Mouse (Mus musculus): ENCODE measurements around the gene Esyt2.

Gene Esyt2

DNA sequence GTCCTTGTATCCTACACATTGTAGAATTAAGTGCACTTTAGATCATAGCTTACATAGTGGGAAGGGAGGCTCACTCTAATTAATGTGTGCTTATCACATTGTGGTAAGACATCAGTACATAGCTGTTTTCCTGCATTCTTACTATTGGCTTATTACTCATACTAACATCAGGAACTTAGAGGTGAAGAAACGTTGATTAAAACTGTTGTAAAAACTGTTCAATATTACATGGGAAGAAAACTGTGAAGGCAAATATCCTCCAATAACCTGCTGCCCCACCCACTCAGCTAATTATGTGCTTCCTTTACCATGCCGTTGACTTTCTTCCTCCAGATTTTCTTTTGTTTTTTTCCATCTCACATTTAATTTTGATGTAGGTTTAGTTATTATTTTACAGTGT is 87.9 kb downstream of the Esyt2 start:
- DNase-seq, result no peak

DNA sequence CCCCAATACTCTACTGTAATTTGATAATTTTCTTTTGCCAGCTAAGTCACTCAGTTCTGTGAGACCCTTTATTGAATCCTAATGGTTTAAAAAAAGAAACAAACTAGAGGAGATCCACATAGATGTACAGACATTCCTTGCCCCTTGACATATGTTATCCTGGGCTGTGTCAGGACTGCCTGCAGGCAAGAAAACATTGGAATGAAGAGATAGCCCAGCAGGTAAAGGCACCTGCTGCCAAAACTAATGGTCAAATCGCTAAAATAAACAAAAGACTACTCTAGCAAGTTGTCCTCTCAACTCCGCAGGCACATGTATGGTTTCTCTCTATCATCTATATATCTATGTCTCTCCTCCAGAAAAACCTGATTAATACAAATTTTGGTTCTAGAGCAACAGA is 102.1 kb downstream of the Esyt2 start:
- DNase-seq, result no peak

DNA sequence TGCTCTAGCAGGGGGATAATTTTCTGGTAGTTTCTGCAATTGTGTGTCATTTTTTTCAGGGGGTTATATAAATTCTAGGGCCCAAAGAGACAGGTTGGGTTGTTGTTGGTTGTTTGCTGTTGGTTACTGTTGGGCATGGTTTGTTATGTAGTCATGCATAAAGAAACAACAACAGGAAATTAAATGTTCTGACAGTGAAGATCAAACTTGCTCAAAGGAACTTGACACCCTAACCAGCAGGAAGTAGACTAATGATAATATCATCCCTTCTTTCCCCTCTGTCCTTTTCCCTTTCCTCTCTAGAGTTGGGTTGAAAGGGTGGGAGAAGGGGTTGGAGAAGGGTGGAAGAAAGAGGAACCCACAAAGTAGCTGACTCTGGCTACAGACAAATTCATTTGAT is 103.0 kb downstream of the Esyt2 start:
- no peak for DNase-seq

DNA sequence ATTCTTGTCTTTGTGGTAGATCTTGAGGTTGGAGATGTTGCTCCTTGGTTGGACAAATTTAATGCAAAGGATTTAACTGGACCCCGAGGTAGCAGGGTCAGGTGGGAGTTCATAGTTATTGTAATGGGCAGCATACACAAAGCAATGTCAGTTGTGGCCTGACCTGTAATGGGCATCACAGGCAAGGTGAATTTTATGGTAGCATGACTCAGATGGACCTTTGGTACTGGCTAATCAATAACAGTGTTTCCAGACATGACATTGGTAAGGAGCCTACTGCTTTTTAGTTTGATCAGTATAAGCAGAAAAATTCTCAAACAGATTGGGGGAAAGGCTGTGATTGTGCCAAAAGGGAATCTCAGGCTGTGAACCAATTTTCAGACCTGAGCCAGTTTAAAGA is 105.8 kb downstream of the Esyt2 start:
- DNase-seq, result no peak

DNA sequence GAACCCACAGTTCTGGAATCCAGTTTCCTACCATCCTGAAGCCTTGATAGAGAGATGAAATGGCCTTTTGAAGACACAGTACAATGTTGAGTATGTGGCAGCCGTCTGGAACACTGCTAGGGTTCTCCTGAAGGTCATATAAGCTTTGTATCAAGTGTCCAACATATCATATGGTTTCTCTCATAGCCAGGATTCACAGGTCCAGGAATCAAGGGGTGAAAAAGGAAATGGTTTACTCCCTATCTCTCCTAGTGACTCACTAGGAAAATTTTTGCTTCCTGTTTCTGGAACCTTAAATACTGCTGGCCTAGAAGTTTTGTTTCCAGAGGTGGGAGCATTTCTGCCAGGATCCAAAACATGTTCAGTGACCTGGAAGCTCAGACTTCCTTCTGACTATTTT is 108.9 kb downstream of the Esyt2 start:
- DNase-seq, result no peak

DNA sequence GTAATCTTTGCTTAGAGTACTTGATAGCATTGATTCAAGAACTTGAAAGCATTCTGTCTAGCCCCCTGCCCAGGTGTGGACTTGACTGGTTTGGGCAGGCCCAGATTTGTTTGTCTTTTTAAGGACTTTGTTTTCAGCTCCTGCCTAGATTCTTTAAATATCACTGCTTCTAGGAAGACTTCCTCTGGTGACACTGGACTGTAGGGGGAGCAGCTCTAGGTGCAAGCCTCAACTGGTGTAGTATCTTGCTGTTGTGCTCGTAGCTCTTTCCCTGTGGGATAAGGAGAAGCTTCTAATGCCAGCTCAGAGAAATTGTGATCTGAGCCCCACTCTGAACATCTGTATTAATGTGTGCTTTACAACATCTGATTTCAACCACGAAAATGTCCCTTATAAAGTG is 113.3 kb downstream of the Esyt2 start:
- no peak for DNase-seq

DNA sequence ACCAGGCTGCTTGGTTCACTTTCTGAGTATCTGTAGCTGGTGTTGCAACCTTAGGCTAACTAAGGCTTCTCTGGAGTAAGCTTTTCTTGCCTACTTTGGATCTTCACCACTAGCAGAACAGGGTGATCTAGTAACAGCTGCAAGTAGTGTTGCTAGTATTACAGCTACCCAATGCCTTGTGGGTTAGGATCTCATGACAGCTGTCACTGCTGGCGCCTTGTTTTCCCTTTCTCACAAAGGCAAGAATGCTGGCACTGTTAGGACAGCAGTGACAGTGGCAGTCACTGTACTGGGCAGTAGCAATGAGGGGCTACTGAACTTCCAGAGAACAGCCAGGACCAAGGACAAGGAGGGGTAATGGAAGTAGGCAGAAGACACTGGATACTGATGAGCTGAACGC is 114.3 kb downstream of the Esyt2 start:
- no peak for DNase-seq

DNA sequence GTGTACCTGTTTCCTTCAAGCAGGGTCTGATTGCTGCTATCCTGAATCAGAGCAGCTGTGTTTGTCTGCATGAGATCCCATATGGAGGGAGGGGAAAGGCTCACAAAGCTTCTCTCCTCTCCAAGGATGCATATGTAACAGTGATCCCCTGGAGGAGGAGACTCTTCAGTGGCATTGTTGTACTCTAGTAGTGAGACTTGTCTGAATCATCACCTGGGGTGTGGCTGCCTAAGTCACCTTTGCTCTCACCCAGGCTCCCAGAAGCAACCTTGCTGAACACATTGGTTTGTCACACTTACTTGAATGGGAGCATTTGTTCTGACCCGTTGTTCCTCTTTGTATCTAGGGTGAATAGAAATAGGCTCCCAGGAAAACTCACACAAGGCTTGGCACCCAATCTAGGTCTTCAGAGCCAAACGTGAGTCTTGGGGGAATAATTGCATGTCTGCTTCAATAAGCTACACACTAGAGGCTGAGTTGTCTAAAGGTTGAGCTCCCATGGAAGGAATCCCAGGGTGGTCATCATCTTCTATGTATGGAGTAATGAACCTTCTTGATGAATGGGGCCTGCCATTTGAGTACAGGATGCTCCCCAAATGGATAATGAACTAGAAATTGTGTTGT is 115.2 kb downstream of the Esyt2 start:
- no peak for DNase-seq

DNA sequence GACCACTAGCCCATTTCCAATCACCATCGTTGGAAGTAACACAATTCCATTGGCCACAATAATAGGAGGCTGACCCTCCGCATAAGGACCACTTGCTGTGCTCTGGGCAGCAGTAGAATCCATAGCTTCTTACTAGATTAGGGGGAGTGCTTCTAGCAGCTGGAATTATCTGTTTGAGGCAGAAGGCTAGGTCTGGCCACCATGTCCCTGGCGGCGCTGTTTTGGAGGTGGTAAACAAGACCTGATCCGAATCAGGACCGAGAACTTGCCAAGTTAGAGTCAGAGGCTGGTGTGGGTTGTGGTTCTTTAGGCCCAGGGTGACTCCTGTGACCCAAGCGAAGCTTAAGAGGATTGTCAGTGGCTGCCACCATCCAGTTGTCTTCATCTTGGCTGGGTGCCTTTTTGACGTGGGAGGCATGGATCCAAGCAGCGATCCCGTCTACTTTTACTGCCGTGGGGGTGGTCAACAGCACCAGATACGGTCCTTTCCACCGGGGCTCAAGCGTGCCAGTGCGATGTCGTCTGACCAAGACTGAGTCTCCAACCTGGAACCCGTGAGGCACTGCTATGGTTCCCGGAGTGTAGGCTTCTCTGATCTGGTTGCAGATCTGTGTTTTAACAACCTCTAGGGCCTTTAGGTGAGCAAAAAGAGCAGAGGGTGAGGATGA is 123.2 kb downstream of the Esyt2 start:
- DNase-seq, result no peak

DNA sequence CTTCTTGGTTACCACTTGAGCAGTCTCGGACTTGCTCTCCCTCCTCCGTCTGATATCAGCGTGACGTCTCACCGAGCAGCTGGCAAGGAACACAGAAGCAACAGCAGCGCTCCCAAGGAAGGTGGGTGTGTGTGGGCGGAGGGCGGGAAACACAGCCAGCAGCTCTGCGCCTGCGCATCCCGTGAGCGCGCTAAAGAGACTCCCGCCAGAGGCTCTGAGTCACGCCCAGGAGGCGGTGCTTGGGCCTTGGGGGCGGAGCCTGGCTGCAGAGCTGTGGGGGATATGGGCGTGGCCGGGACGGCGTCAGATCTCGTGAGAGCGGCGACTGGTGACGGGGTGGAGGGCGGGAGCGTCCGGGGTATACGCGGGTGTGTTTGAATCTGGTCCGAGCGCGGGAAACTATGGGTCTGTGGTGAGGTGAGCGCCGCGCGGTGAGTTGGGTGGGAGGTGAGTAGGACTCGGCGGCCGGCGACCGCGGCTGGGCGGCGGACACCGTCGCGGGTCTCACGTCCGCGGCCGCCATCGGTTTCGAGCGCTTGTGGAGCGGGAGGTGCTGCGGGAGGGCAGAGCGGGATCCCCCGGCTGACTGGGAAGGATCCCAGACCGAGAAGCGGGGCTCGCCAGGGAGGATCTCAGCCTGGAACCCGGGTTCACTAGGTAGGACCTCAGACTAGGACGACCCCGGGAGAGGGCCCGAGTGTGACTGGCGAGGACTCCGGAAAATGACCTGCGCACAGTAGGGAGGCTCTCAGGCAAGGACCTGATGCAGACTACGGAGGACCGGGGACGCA is 124.2 kb downstream of the Esyt2 start, which contains the start of gene Ncapg2:
TSS of gene Ncapg2 (plus strand) at position 358 of the 791 bp plus-strand sequence.
- peak; percentile 98 for DNase-seq

DNA sequence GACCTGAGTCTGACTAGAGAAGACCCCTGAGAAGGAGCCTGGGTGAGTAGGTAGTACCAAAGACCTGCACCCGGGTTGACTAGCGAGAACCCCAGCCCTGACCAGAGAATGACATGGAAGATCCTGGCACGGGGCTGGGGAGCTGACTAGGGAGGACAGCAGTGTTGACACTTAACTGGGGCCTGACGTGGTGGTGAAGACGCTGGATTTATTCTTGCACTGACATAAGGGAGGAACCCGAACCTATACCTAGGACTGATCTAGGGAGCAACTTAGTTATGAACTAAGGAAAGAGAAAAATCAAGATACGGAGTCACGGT is 124.8 kb downstream of the Esyt2 start:
- no peak for DNase-seq

DNA sequence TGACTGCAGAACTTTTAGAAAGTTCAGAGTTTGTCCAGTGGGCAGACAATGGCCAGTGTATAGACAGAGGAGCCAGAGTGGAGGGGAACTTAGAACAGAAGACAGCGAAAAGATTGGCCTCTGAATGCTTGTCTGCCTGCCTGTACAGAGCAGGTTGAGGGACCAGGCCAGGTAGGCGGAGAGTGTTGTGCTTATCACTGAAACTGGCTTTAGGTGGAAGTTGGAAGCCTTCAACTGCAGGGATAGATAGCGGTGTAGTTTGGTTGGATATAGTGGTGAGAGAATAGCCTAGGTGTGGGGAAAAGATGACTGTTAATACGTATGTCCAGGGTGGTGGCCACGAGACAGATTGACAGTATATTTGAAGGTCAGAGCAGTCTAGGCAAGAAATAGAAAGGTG is 126.9 kb downstream of the Esyt2 start:
- DNase-seq, result no peak

DNA sequence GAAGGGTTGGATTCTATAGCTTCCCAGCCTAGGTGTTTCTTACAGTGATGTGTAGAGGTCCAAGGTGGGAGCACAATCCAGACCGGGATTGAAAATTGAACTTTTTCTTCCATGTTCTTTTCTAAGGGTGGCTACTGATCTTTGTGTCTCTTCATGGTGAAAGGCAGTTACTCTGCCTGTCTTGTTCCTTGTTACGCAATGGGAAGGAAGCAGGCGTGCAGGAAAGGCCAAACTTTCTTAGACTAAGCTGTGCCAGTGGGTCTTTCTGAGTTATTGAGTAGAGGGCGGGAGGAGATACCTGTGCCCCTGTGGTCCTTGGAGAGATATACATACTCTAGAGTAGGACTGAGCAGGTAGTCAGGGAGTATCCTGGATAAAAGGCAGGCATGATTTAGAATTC is 133.9 kb downstream of the Esyt2 start:
- no peak for DNase-seq

DNA sequence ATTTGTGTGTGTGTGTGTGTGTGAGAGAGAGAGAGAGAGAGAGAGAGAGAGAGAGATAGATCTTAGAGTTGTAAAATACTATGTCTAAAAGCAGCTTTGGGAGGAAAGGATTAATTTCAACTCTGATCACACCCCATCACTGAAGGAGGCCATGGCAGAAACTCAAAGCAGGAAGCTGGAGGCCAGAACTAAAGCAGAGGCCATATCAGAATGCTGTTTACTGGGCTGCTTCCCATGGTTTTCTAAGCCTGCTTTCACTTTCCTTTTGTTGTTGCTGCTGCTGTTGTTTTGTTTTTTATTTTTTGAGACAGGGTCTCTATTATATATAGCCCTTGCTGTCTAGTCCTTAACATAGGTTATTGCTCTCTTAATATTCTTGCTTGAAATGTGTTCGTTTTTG is 135.5 kb downstream of the Esyt2 start:
- no peak for DNase-seq

DNA sequence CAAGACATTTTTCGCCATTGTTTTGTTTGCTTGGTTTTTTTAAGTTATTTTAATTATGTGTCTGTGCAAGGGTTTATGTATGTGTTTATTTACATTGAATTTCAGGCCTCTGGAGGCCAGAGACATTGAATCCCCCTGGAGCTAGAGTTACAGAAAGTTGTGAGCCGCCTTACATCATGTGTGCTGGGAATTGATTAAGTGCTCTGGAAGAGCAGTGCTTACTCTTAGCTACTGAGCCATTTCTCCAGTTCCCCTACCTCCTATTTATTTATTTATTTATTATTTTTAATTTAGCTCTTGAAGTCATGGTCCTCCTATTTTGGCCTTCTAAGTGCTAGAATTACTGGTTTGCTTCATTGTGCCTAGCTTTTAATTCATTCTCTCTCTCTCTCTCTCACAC is 140.7 kb downstream of the Esyt2 start:
- no peak for DNase-seq

DNA sequence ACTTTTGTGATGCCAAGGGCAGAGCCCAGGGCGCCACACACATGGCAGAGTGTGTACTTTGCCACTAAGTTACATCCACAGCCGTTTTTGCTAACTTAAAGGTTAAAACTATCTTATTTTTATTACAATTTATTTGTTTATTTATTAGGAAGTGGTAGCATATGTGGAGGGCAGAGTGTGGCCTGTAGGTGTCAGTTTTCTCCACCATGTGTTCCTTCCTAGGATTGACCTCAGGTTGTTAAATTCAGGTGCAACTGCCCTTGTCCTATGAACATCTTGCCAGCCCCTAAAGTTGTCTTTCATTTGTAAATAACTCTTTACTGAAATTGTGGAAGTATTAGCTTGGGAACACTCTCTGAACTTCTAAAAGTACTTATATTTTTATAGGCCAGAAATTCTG is 144.4 kb downstream of the Esyt2 start:
- DNase-seq, result no peak

DNA sequence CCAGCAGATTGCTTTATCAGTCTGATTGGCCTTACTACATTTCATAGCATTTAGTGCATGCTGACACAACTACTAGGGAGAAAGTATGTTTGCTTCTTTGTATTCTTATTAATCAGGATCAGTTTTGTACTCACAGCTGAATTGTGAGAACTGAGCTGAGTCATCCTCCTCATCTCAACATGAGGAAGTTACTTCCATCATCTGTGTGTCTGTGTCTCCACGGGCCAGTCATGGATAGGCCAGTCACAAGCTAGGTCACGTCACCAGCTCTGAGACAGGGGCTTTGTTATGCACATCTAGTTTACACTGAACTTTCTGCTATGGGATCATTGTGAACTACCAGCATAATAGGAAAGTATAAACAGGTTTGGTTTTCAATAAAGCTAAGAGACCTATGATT is 152.7 kb downstream of the Esyt2 start:
- no peak for DNase-seq

DNA sequence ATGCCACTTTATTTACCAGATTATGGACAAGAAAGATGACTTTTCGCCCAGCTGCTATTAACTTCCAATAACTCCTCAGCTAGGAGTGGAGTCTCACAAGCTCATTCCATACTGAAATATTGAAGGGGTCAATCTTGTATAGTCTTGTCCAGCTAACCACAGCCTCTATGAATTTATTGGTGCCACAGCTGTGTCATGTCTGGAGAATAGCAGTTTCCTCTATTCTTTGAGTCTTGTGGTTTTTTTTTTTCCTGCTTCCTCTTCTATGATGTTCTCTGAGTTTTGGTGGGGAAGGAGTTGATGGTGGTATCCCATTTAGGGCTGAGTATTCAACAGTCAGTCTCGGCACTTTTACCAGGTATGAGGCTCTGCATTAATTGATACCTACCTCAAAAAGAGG is 154.2 kb downstream of the Esyt2 start:
- DNase-seq, result no peak

DNA sequence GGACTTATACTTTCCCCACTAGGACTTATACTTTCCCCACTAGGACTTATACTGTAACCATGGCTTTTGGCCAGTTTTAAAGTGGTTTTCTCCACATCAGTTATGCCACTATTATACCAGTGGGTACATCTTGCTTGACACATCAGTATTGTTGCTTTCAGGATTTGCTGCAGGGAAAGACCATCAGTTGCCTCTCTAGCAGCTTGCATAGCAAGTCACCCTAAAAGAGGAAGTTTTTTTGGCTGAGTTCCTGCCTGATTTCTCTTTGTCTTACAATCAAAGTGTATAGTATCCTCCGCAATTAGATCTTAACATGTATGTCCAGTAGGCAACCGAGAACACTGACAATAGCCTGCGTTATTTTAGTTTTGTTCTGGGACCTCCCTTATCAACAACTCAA is 155.1 kb downstream of the Esyt2 start:
- no peak for DNase-seq

DNA sequence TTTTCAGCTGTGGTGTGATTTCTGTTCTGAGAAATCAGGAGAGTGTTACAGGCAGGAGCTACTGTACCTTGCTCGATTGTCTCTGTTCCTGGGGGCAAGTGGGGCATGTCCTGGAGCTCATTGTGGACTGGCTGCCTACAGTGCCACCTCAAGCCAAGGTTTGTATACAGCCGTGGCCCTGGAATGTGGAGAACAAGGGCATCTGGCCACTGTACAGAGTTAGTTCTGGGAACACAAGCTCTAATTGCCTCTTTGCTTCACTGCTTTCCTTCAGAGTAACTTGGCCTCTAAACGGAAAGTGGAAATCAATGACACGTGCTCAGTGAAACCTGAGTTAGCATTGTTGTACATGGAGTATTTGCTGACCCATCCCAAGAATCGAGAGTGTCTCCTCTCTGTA is 157.6 kb downstream of the Esyt2 start:
- no peak for DNase-seq
